Mouse (Mus musculus): Measurements from ENCODE around the gene Eddm3b. TPM values are rescaled to one million over a fixed set of nuclear protein-coding genes. Genes with fewer than 3 reads are reported as not detected.

Gene Eddm3b
- total and polyA plus RNA-seq, 3 experiments: not detected

DNA sequence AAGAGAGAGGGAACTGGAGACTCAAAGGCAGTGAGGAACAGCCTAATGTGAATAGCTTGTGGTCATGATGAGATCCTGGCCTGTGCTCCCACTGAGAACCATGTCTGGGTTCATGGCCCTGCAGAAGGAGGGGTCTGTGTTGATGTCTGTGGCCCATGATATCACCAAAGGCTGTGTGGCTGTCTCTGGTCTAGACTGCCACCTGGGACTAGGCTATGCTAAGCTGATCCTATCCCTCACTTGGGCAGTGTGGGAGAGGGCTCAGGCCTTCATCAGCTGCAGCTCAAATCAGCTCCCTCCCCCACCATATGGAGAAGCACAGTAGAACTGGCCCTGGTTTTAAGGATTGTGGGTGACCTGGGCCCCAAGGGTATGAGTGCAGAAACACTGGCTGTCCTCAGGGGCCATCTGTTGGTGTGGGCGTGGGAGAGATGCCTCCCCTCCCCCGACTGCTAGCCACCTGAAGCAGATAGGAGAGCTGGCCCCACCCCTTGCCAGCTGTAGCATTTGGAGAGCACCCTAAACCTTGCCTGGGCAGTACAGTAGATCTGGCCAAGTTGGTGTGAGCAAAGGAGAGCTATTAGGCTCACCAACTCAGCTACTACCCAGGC lies 13.5 kb downstream of the Eddm3b start:
- Histone ChIP-seq H3K4me1 (ENCODE audit: control insufficient read depth in 1 of 2, insufficient read depth in 2 of 2, low read length in 2 of 2) (peaks cover 16 to 41% of the 10 kb centered on the region in 2 experiments), H3K9ac (ENCODE audit: control insufficient read depth, low read depth, low read length, poor library complexity, severe bottlenecking) (peak overlapping the region; percentile 42; the same call in 1 of the 2 replicates), H3K27ac (ENCODE audit: control insufficient read depth, low read depth, low read length) (peak overlapping the region; percentile 79), H3K36me3 (ENCODE audit: control insufficient read depth in 1 of 2, insufficient read depth in 2 of 2, low read length in 2 of 2) (peaks cover 0 to 41% of the 10 kb centered on the region in 2 experiments; a peak in 2 of 4 replicates), H3K4me3 (ENCODE audit: control insufficient read depth in 1 of 2, insufficient read depth in 1 of 2, low read depth in 2 of 2, low read length in 2 of 2) (no peak overlapping the region), H3K9me3 (replicated peaks; ENCODE audit: insufficient read depth, low read length) (no peaks in the 10 kb centered on the region), H3K79me2 (ENCODE audit: control insufficient read depth, insufficient read depth, low read length, poor library complexity) (peaks cover 7% of the 10 kb centered on the region), H3K27me3 (ENCODE audit: control insufficient read depth in 1 of 2, insufficient read depth in 2 of 2, low read length in 2 of 2) (no peaks in the 10 kb centered on the region)
- TF ChIP-seq POLR2A (IDR thresholded peaks at IDR 0.05; ENCODE audit: control insufficient read depth in 1 of 2, insufficient read depth in 1 of 2, low read depth in 1 of 2, low read length in 2 of 2, poor library complexity in 1 of 2): no peak; a peak in 1 of 4 replicates
- TF ChIP-seq NRF1 (IDR thresholded peaks at IDR 0.05; ENCODE audit: insufficient read depth, low read depth, low read length, poor library complexity, severe bottlenecking): no peak
- TF ChIP-seq ETS1 (IDR thresholded peaks at IDR 0.05; ENCODE audit: low read depth, low read length): peak; percentile 38; the same call in 1 of the 2 replicates
- no peak for TF ChIP-seq ELF1 (IDR thresholded peaks at IDR 0.05; ENCODE audit: low read depth, low read length)
- no peak for TF ChIP-seq ZC3H11A (IDR thresholded peaks at IDR 0.05; ENCODE audit: low read depth, low read length)
- peak; percentile 52 for DNase-seq (ENCODE audit: low read depth, low spot score)

DNA sequence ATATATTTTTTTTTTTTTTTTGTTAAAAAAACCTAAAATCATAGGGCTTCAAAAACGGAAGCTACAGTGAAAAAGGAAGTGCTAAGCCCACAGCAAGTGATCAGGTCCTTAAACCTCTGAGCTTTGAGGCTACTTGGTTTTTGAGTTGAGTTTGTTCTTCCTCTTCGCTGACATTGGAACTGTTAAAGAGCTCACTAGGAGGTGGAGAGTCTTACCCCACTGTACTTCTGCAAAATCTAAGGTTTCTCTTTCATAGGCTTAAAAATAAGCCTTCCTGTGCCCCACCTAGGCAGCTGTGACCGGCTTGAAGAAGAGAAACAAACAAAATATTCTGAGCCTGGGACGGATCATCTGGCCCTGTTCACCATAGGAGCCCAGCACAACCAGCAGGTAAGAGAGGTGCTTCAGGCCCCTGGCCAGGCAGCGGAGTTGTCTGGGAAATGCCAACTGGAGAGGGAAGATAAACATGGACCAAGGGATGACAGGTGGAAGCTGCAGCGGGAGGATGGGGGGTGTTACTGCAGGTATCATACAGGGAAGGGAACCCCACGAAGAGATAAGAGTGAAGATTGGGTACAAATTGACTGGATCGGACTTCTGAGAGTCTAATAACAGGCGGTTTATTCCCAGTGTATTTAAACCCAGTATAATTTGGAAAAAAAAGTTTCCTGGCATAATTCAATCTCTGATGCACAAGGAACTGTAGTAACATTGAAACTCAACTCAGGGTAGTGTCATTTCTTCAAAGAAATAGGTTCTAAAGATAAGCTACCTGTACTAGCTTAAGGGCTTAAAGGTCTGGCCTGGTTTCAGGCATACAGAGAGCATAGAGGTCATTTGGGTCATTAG lies 14.8 kb downstream of the Eddm3b start:
- H3K27me3 ChIP-seq (ENCODE audit: control insufficient read depth in 1 of 2, insufficient read depth in 2 of 2, low read length in 2 of 2): no peaks in the 10 kb centered on the region
- H3K4me1 ChIP-seq (ENCODE audit: control insufficient read depth in 1 of 2, insufficient read depth in 2 of 2, low read length in 2 of 2): peaks cover 13 to 41% of the 10 kb centered on the region in 2 experiments
- H3K4me3 ChIP-seq (ENCODE audit: control insufficient read depth in 1 of 2, insufficient read depth in 1 of 2, low read depth in 2 of 2, low read length in 2 of 2): peak overlapping the region; percentile 60 to 75
- DNase-seq (ENCODE audit: low read depth, low spot score): peak; percentile 87
- H3K9ac ChIP-seq (ENCODE audit: control insufficient read depth, low read depth, low read length, poor library complexity, severe bottlenecking): peak overlapping the region; percentile 74
- H3K79me2 ChIP-seq (ENCODE audit: control insufficient read depth, insufficient read depth, low read length, poor library complexity): peaks cover 7% of the 10 kb centered on the region
- H3K27ac ChIP-seq (ENCODE audit: control insufficient read depth, low read depth, low read length): peak overlapping the region; percentile 95
- H3K36me3 ChIP-seq (ENCODE audit: control insufficient read depth in 1 of 2, insufficient read depth in 2 of 2, low read length in 2 of 2): peaks cover 0 to 37% of the 10 kb centered on the region in 2 experiments; a peak in 2 of 4 replicates
- no peaks in the 10 kb centered on the region for H3K9me3 ChIP-seq (replicated peaks; ENCODE audit: insufficient read depth, low read length)
- TF ChIP-seq HCFC1 (IDR thresholded peaks at IDR 0.05; ENCODE audit: low read depth, low read length) (0 out of 2 replicates have a peak, but pooled peaks have one; percentile 37), UBTF (IDR thresholded peaks at IDR 0.05; ENCODE audit: borderline replicate concordance, insufficient read depth, low read depth, low read length) (no peak), MYB (IDR thresholded peaks at IDR 0.05; ENCODE audit: low read depth, low read length) (no peak), RCOR1 (IDR thresholded peaks at IDR 0.05; ENCODE audit: low read depth, low read length) (no peak), CHD2 (IDR thresholded peaks at IDR 0.05; ENCODE audit: low read length) (no peak), MAFK (IDR thresholded peaks at IDR 0.05; ENCODE audit: borderline replicate concordance, low read depth, low read length) (no peak), TCF12 (IDR thresholded peaks at IDR 0.05; ENCODE audit: low read depth, low read length) (no peak), EP300 (IDR thresholded peaks at IDR 0.05; ENCODE audit: low read depth in 1 of 2, low read length in 2 of 2) (peak in 1 of 2 experiments; percentile 50; a peak in 2 of 4 replicates), USF1 (IDR thresholded peaks at IDR 0.05; ENCODE audit: low read depth, low read length) (no peak), SIN3A (IDR thresholded peaks at IDR 0.05; ENCODE audit: low read length) (peak; percentile 29; the same call in 1 of the 2 replicates), ZNF384 (IDR thresholded peaks at IDR 0.05; ENCODE audit: low read depth, low read length) (peak; percentile 90), GABPA (IDR thresholded peaks at IDR 0.05; ENCODE audit: low read depth, low read length) (no peak), NRF1 (IDR thresholded peaks at IDR 0.05; ENCODE audit: insufficient read depth, low read depth, low read length, poor library complexity, severe bottlenecking) (no peak), CHD1 (IDR thresholded peaks at IDR 0.05; ENCODE audit: low read depth, low read length) (peak; percentile 70), E2F4 (IDR thresholded peaks at IDR 0.05; ENCODE audit: borderline replicate concordance, low read depth, low read length) (no peak), KAT2A (conservative IDR thresholded peaks at IDR 0.05; ENCODE audit: low read depth, low read length) (no peak), TAL1 (IDR thresholded peaks at IDR 0.05; ENCODE audit: low read length) (peak; percentile 9; the same call in 1 of the 2 replicates), GATA1 (IDR thresholded peaks at IDR 0.05; ENCODE audit: low read depth, low read length) (peak; percentile 46), POLR2AphosphoS5 (IDR thresholded peaks at IDR 0.05; ENCODE audit: borderline replicate concordance, low read depth, low read length) (no peak), SMC3 (IDR thresholded peaks at IDR 0.05; ENCODE audit: low read depth, low read length) (no peak), JUND (IDR thresholded peaks at IDR 0.05; ENCODE audit: low read depth, low read length) (no peak), ETS1 (IDR thresholded peaks at IDR 0.05; ENCODE audit: low read depth, low read length) (peak; percentile 53; the same call in 1 of the 2 replicates), MYC (IDR thresholded peaks at IDR 0.05; ENCODE audit: low read depth, low read length) (no peak), ZMIZ1 (IDR thresholded peaks at IDR 0.05; ENCODE audit: low read depth, low read length) (no peak), RAD21 (IDR thresholded peaks at IDR 0.05; ENCODE audit: low read depth, low read length) (no peak)

Measured in MEL (cell line).